In genomic region chr1:127830215-127830921, GRCm38 (mm10) we compare ENCODE assay signal across 21 mouse cellular contexts. TPM values are rescaled to one million over a fixed set of nuclear protein-coding genes. Genes with fewer than 3 reads are reported as not detected.
DNase-seq lines count a peak whose midpoint lies in the region; ATAC-seq and TF ChIP-seq lines count a peak whose summit lies in the region.
"Had no signal": no experiment of that assay in that cellular context is flagged by ENCODE, and none has a peak within 500 bp of the region (broad histone marks: within the 10 kb centered on the region; RNA-seq: fewer than 3 reads in every experiment).

No protein-coding gene starts in this region.

- TF ChIP-seq EP300 in liver, postnatal 0 days (IDR thresholded peaks at IDR 0.05; ENCODE audit: low read depth) = no peak

- ATAC-seq in heart, embryonic 16.5 days (replicated peaks; ENCODE audit: extremely low read depth, insufficient read depth, low FRiP score) = peak; percentile 70; the same call in 1 of the 2 replicates
- ATAC-seq in CD4-positive, CD25-positive, alpha-beta regulatory T cell, adult 4 months = peak; percentile 85
- ATAC-seq in liver, postnatal 0 days = 0 out of 2 replicates have a peak, but pooled peaks have one; percentile 27
- no peak for ATAC-seq in kidney, embryonic 16.5 days (ENCODE audit: low FRiP score, low TSS enrichment)
- ATAC-seq in hindbrain, embryonic 11.5 days (ENCODE audit: low FRiP score) = no peak
- ATAC-seq: intestine, postnatal 0 days had no signal

- no peaks in the 10 kb centered on the region for H3K36me3 ChIP-seq in heart, embryonic 16.5 days (ENCODE audit: control insufficient read depth, insufficient read depth)
- H3K36me3 ChIP-seq in liver, postnatal 0 days (replicated peaks; ENCODE audit: insufficient read depth, low read length) = no peaks in the 10 kb centered on the region
- no peaks in the 10 kb centered on the region for H3K36me3 ChIP-seq in kidney, embryonic 16.5 days (ENCODE audit: insufficient read depth, low read length)
- H3K36me3 ChIP-seq in hindbrain, embryonic 11.5 days (ENCODE audit: control insufficient read depth, insufficient read depth, low read length) = no peaks in the 10 kb centered on the region
- H3K36me3 ChIP-seq: embryonic facial prominence, embryonic 12.5 days; forebrain, embryonic 10.5 days; G1E; limb, embryonic 12.5 days; midbrain, embryonic 10.5 days had no signal

- no peak overlapping the region for H3K4me3 ChIP-seq in heart, embryonic 16.5 days (ENCODE audit: low read length)
- H3K4me3 ChIP-seq in liver, postnatal 0 days (ENCODE audit: low read depth, low read length) = no peak overlapping the region
- H3K4me3 ChIP-seq in kidney, embryonic 16.5 days (ENCODE audit: low read length) = no peak overlapping the region
- no peak overlapping the region for H3K4me3 ChIP-seq in hindbrain, embryonic 11.5 days (ENCODE audit: low read depth, low read length)
- H3K4me3 ChIP-seq: embryonic facial prominence, embryonic 12.5 days; forebrain, embryonic 10.5 days; limb, embryonic 12.5 days; midbrain, embryonic 10.5 days had no signal

- H3K4me1 ChIP-seq in heart, embryonic 16.5 days (ENCODE audit: control insufficient read depth, insufficient read depth, low read length) = no peaks in the 10 kb centered on the region
- H3K4me1 ChIP-seq in liver, postnatal 0 days (ENCODE audit: insufficient read depth) = no peaks in the 10 kb centered on the region
- H3K4me1 ChIP-seq in kidney, embryonic 16.5 days (ENCODE audit: insufficient read depth, low read length) = no peaks in the 10 kb centered on the region
- no peaks in the 10 kb centered on the region for H3K4me1 ChIP-seq in hindbrain, embryonic 11.5 days (replicated peaks; ENCODE audit: control insufficient read depth, insufficient read depth, low read length)
- H3K4me1 ChIP-seq: embryonic facial prominence, embryonic 12.5 days; forebrain, embryonic 10.5 days; limb, embryonic 12.5 days had no signal

- no peak overlapping the region for H3K4me2 ChIP-seq in heart, embryonic 16.5 days (ENCODE audit: low read depth, low read length)
- H3K4me2 ChIP-seq in liver, postnatal 0 days (ENCODE audit: low read depth, low read length) = no peak overlapping the region
- H3K4me2 ChIP-seq in kidney, embryonic 16.5 days (replicated peaks; ENCODE audit: low read depth, low read length) = no peak overlapping the region
- H3K4me2 ChIP-seq in hindbrain, embryonic 11.5 days (replicated peaks; ENCODE audit: low read depth, low read length) = no peak overlapping the region
- H3K4me2 ChIP-seq: embryonic facial prominence, embryonic 12.5 days; limb, embryonic 12.5 days; lung, embryonic 14.5 days had no signal

- no peak for DNase-seq in heart, adult 11 months
- DNase-seq in liver, postnatal 0 days = no peak
- DNase-seq in thymus, postnatal 0 days (ENCODE audit: low spot score) = peak; percentile 94
- DNase-seq in frontal cortex, postnatal 10 days (ENCODE audit: low spot score in 2 of 2) = no peak
- no peak for DNase-seq in hindbrain, embryonic 11.5 days (ENCODE audit: low spot score)
- DNase-seq: adrenal gland, postnatal 25 days; cerebellum, postnatal 36 days; kidney, postnatal 36 days; lung, embryonic 14.5 days; retina, postnatal 1 day had no signal

- 73% methylated on average over 13 of the region's 13 CpGs for WGBS in heart, embryonic 16.5 days
- 49% methylated on average over 13 of the region's 13 CpGs for WGBS in liver, postnatal 0 days (ENCODE audit: insufficient replicate concordance)
- 86% methylated on average over 13 of the region's 13 CpGs for WGBS in kidney, embryonic 16.5 days
- WGBS in hindbrain, embryonic 11.5 days = 90% methylated on average over 13 of the region's 13 CpGs

- no peaks in the 10 kb centered on the region for H3K27me3 ChIP-seq in heart, embryonic 16.5 days (ENCODE audit: control insufficient read depth, insufficient read depth, low read length)
- no peaks in the 10 kb centered on the region for H3K27me3 ChIP-seq in liver, postnatal 0 days (ENCODE audit: insufficient read depth, low read length)
- H3K27me3 ChIP-seq in kidney, embryonic 16.5 days (ENCODE audit: insufficient read depth, low read length) = no peaks in the 10 kb centered on the region
- no peaks in the 10 kb centered on the region for H3K27me3 ChIP-seq in hindbrain, embryonic 11.5 days (ENCODE audit: control insufficient read depth, insufficient read depth, low read length)
- H3K27me3 ChIP-seq: embryonic facial prominence, embryonic 12.5 days; limb, embryonic 12.5 days had no signal

- H3K27ac ChIP-seq in heart, embryonic 16.5 days (ENCODE audit: low read length) = no peak overlapping the region
- H3K27ac ChIP-seq in liver, postnatal 0 days (ENCODE audit: low read depth) = no peak overlapping the region
- no peak overlapping the region for H3K27ac ChIP-seq in kidney, embryonic 16.5 days (ENCODE audit: low read length)
- no peak overlapping the region for H3K27ac ChIP-seq in hindbrain, embryonic 11.5 days (ENCODE audit: low read depth, low read length)
- H3K27ac ChIP-seq: embryonic facial prominence, embryonic 12.5 days; forebrain, embryonic 10.5 days; limb, embryonic 12.5 days; midbrain, embryonic 10.5 days had no signal

- TF ChIP-seq CTCF in liver, postnatal 0 days (IDR thresholded peaks at IDR 0.05; ENCODE audit: low read depth) = no peak

- H3K9ac ChIP-seq in heart, embryonic 16.5 days (ENCODE audit: low read length) = no peak overlapping the region
- no peak overlapping the region for H3K9ac ChIP-seq in liver, postnatal 0 days (replicated peaks)
- H3K9ac ChIP-seq in kidney, embryonic 16.5 days (replicated peaks; ENCODE audit: low read length) = no peak overlapping the region
- H3K9ac ChIP-seq in hindbrain, embryonic 11.5 days (ENCODE audit: low read depth, low read length) = no peak overlapping the region
- H3K9ac ChIP-seq: embryonic facial prominence, embryonic 12.5 days; limb, embryonic 12.5 days; lung, embryonic 14.5 days had no signal

- no peaks in the 10 kb centered on the region for H3K9me3 ChIP-seq in heart, embryonic 16.5 days (replicated peaks; ENCODE audit: control insufficient read depth, low read length)
- H3K9me3 ChIP-seq in liver, postnatal 0 days (ENCODE audit: low read length) = no peaks in the 10 kb centered on the region
- no peaks in the 10 kb centered on the region for H3K9me3 ChIP-seq in kidney, embryonic 16.5 days (ENCODE audit: low read length)
- no peaks in the 10 kb centered on the region for H3K9me3 ChIP-seq in hindbrain, embryonic 11.5 days (ENCODE audit: control insufficient read depth, low read length)
- H3K9me3 ChIP-seq: embryonic facial prominence, embryonic 12.5 days; forebrain, embryonic 10.5 days; G1E; limb, embryonic 12.5 days; midbrain, embryonic 10.5 days had no signal

RNA-seq across cellular contexts. Expression of gene Map3k19, which starts 24.5 kb away (rescaled TPM):
- 0.16 and 0.21 TPM in 2 replicates for polyA plus RNA-seq in heart, embryonic 16.5 days (2015; fragmentation: Nextera tagmentation; extraction: Ambion mirVana)
- 1 to 10 TPM in 1 of 2 experiments, under 1 TPM in 1; 0.32 to 1.1 TPM for polyA plus RNA-seq in CD4-positive, CD25-positive, alpha-beta regulatory T cell, adult 4 months (2017; shearing (Covaris generic))
- not detected in 2 replicates for polyA plus RNA-seq in liver, postnatal 0 days (2015; fragmentation: Nextera tagmentation; extraction: Ambion mirVana)
- polyA plus RNA-seq in thymus, postnatal 0 days (2015; fragmentation: Nextera tagmentation; extraction: Ambion mirVana) = 0.54 and 0.57 TPM in 2 replicates
- 0.09 TPM in 1 of 2 replicates, not detected in the other for polyA plus RNA-seq in kidney, embryonic 16.5 days (2015; fragmentation: Nextera tagmentation; extraction: Ambion mirVana)
- polyA plus RNA-seq in hindbrain, embryonic 11.5 days (2014; fragmentation: Nextera tagmentation; extraction: Ambion mirVana) = 0.47 and 0.94 TPM in 2 replicates
- polyA plus RNA-seq: forebrain, embryonic 10.5 days; G1E; heart, postnatal 0 days; intestine, postnatal 0 days; limb, embryonic 12.5 days; small intestine, adult 2 months had no signal

RNA-seq across cellular contexts. Expression of gene Rab3gap1, which starts 38.2 kb away (rescaled TPM):
- 25.7 and 28.5 TPM in 2 replicates for polyA plus RNA-seq in heart, embryonic 16.5 days (2015; fragmentation: Nextera tagmentation; extraction: Ambion mirVana)
- polyA plus RNA-seq in CD4-positive, CD25-positive, alpha-beta regulatory T cell, adult 4 months (2017; shearing (Covaris generic)) = 10 to 100 TPM; 60.2 to 85.7 TPM
- 8.3 and 8.9 TPM in 2 replicates for polyA plus RNA-seq in liver, postnatal 0 days (2015; fragmentation: Nextera tagmentation; extraction: Ambion mirVana)
- polyA plus RNA-seq in thymus, postnatal 0 days (2015; fragmentation: Nextera tagmentation; extraction: Ambion mirVana) = 24.2 and 29.0 TPM in 2 replicates
- 25.1 and 25.4 TPM in 2 replicates for polyA plus RNA-seq in kidney, embryonic 16.5 days (2015; fragmentation: Nextera tagmentation; extraction: Ambion mirVana)
- polyA plus RNA-seq in hindbrain, embryonic 11.5 days (2014; fragmentation: Nextera tagmentation; extraction: Ambion mirVana) = 15.2 and 15.3 TPM in 2 replicates

RNA-seq across cellular contexts. Expression of gene Ccnt2, which starts 56.4 kb away (rescaled TPM):
- 67.3 and 69.6 TPM in 2 replicates for polyA plus RNA-seq in heart, embryonic 16.5 days (2015; fragmentation: Nextera tagmentation; extraction: Ambion mirVana)
- polyA plus RNA-seq in CD4-positive, CD25-positive, alpha-beta regulatory T cell, adult 4 months (2017; shearing (Covaris generic)) = 100 to 1,000 TPM; 102 to 119 TPM
- polyA plus RNA-seq in liver, postnatal 0 days (2015; fragmentation: Nextera tagmentation; extraction: Ambion mirVana) = 13.0 and 15.8 TPM in 2 replicates
- 40.4 and 59.7 TPM in 2 replicates for polyA plus RNA-seq in thymus, postnatal 0 days (2015; fragmentation: Nextera tagmentation; extraction: Ambion mirVana)
- 76.9 and 88.9 TPM in 2 replicates for polyA plus RNA-seq in kidney, embryonic 16.5 days (2015; fragmentation: Nextera tagmentation; extraction: Ambion mirVana)
- 94.1 and 123 TPM in 2 replicates for polyA plus RNA-seq in hindbrain, embryonic 11.5 days (2014; fragmentation: Nextera tagmentation; extraction: Ambion mirVana)

Comparison
In these comparisons a context has a peak if more than half of its experiments do, and no peak if none do; other contexts are left out.
1. ATAC-seq: peak in heart, embryonic 16.5 days (single experiment), CD4-positive, CD25-positive, alpha-beta regulatory T cell, adult 4 months (single experiment) and liver, postnatal 0 days (single experiment); none in kidney, embryonic 16.5 days (single experiment) and hindbrain, embryonic 11.5 days (single experiment).